Mouse (Mus musculus): ENCODE data around the gene Tmem199. TPM values are rescaled to one million over a fixed set of nuclear protein-coding genes. Genes with fewer than 3 reads are reported as not detected.

Gene Tmem199
- polyA plus RNA-seq, 1 experiment: not detected

DNA sequence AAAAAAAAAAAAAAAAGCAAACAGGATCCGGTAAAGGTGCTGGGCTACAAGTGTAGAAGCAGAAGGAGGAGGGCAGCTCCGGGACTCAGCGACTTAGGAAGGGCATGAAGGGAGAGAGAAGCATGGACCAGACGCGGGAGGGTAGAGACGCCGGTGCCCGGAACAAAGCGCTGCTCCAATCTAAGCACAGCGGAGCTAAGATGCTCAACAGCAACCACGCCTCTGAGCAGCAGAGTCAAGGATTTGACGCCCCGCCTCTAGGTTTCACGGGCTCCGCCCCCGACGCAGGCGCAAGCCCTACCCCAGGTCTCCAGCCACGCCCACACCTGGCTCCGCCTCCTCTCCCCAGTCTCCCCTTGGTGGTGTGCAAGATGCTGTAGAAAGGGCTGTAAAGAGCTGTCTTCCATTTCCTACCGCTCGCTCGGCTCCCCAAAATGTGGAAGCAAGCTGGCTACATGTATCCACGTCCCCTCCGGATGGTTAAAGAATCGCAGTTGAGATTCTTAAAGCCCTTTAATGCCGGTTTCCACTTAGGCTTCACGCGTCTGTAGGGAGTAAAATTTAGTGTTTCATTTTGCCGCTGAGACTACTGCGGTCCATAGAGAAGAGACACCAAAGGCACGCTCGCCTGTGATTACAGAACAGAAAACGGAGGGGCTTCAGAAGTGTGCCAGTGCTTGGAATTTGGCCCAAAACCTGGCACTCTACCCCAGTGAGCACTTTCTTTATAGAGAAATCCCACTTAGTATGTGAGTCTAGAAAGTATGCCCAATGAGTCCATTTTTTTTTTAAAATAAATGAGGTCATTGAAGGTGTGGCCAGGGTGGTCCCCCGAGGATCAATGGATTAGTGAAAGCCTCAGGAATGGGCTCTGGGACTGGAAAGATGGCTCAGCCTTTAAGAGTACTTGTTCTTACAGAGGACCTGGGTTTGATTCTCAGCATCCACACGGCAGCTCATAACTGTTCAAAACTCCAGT, 14.1 kb downstream of the Tmem199 start, which contains the start of gene Sarm1:
Sarm1 (minus strand) TSS at position 211 of the 979 bp plus-strand sequence.
- TF ChIP-seq CTCF (IDR thresholded peaks at IDR 0.05; ENCODE audit: insufficient read depth, low read depth, low read length) (no peak), POLR2A (IDR thresholded peaks at IDR 0.05; ENCODE audit: insufficient read depth, low read depth, low read length) (peak; percentile 84)
- peak within 1 kb of the TSS; percentile 91 for H3K27ac ChIP-seq (ENCODE audit: insufficient read depth, low read depth, low read length)
- WGBS: 2% methylated on average over 36 of the region's 36 CpGs

DNA sequence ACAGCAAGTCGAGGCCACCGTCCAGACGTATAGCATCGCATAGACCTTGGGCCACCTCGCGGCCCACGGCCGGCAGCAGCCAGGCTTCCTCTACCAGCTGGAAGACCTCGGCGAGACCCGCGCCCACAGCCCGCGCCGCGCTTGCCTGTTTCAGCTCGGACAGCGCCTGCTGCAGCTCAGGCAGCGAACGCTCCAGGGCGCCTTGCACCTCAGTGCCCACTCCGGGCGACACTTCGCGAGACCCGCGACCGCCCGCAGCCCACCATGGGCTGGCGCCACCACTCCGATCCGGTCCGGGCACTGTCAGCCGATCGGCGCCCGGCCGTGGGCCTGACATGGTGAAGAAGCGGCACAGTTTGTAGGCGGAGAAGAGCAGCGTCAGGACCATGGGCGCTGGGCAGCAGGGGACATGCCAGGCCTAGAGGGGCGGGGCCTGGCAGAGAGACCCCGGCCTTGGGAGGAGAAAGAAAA, 14.9 kb downstream of the Tmem199 start:
- no peak for TF ChIP-seq CTCF (IDR thresholded peaks at IDR 0.05; ENCODE audit: insufficient read depth, low read depth, low read length)
- TF ChIP-seq POLR2A (IDR thresholded peaks at IDR 0.05; ENCODE audit: insufficient read depth, low read depth, low read length): no peak
- under 1% methylated on average over 44 of the region's 44 CpGs for WGBS
- Histone ChIP-seq H3K27ac (ENCODE audit: insufficient read depth, low read depth, low read length) (peak overlapping the region; percentile 84), H3K4me3 (ENCODE audit: insufficient read depth, low read depth, low read length) (peak overlapping the region; percentile 91), H3K4me1 (ENCODE audit: control insufficient read depth, insufficient read depth, low read length) (peaks cover 5% of the 10 kb centered on the region)

More for the DNA sequence above, 14.1 kb downstream of the Tmem199 start, which contains the start of gene Sarm1:
- H3K4me3 ChIP-seq (ENCODE audit: insufficient read depth, low read depth, low read length): peak within 1 kb of the TSS; percentile 91
- peaks cover 5% of the 10 kb centered on the region for H3K4me1 ChIP-seq (ENCODE audit: control insufficient read depth, insufficient read depth, low read length)

DNA sequence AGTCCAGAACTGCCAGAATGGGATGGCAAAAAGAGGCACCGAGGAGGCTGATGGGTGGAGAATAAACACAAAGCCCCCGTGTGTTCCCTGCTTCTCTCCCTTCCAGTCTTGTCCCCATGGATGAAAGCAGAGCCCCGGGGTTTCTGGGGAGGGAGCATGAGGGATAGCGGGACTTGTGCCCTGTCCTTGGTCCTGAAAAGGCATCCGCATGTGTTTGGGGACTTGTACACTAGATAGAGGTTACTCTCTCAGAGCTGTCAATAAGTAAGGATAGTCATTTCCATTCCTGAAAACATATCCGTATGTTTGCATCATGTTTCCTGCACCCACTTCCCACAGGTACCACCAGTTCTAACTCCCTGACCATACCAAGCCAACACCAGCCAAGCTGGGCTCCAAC, 16.1 kb downstream of the Tmem199 start:
- 15% methylated on average over 6 of the region's 6 CpGs for WGBS
- H3K27ac ChIP-seq (ENCODE audit: insufficient read depth, low read depth, low read length): no peak overlapping the region
- H3K4me1 ChIP-seq (ENCODE audit: control insufficient read depth, insufficient read depth, low read length): peaks cover 8% of the 10 kb centered on the region
- H3K4me3 ChIP-seq (ENCODE audit: insufficient read depth, low read depth, low read length): peak overlapping the region; percentile 10; the same call in 1 of the 2 replicates
- TF ChIP-seq CTCF (IDR thresholded peaks at IDR 0.05; ENCODE audit: insufficient read depth, low read depth, low read length) (no peak), POLR2A (IDR thresholded peaks at IDR 0.05; ENCODE audit: insufficient read depth, low read depth, low read length) (no peak)

DNA sequence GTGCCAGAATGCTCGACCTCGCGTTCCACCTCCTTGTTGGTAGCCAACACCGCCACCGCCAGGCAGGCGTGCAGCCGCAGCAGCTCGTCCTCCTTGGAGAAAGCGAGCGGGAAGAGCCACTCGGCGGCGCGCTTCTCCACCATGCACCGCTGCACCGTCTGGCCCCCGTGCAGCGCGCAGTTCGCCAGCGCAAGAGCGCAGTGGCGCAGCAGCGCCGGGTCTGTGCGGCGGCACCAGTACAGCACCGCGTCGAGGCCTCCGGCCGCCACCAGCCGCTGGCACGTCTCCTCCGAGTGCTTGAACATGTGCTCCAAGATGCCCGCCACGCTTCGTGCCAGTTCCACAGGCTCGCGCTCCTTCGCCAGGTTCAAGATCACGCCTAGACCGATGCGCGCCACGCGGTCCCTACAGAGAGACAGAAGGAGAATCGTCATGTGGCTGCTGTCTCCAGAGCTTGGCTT, 21.2 kb downstream of the Tmem199 start:
- TF ChIP-seq CTCF (IDR thresholded peaks at IDR 0.05; ENCODE audit: insufficient read depth, low read depth, low read length) (no peak), POLR2A (IDR thresholded peaks at IDR 0.05; ENCODE audit: insufficient read depth, low read depth, low read length) (no peak)

DNA sequence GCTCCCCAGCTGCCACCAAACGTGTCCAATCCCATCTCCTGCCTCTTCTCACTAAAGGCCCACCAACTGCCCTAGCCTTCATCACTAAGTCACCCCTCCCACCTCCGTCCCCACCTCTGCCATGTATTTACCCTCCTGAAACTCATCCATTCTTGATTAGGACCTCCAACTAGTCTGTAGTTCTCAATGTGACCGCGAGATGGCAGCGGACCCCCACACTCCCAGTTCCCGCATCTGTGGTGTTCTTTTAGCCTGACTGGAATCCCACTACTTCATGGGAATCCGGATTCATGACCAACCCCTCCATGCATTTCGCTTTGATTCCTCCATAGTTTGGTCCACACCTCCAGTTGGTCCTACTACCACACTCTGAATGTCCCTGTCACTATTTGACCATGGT, 23.8 kb downstream of the Tmem199 start:
- Histone ChIP-seq H3K4me3 (ENCODE audit: insufficient read depth, low read depth, low read length) (no peak overlapping the region), H3K4me1 (ENCODE audit: control insufficient read depth, insufficient read depth, low read length) (peaks cover 8% of the 10 kb centered on the region), H3K27ac (ENCODE audit: insufficient read depth, low read depth, low read length) (no peak overlapping the region)
- WGBS: 5% methylated on average over 8 of the region's 8 CpGs
- TF ChIP-seq CTCF (IDR thresholded peaks at IDR 0.05; ENCODE audit: insufficient read depth, low read depth, low read length) (no peak; the same call in 1 of the 2 replicates), POLR2A (IDR thresholded peaks at IDR 0.05; ENCODE audit: insufficient read depth, low read depth, low read length) (no peak)

More for the DNA sequence above, 21.2 kb downstream of the Tmem199 start:
- peaks cover 12% of the 10 kb centered on the region for H3K4me1 ChIP-seq (ENCODE audit: control insufficient read depth, insufficient read depth, low read length)
- peak overlapping the region; percentile 37 for H3K4me3 ChIP-seq (ENCODE audit: insufficient read depth, low read depth, low read length)
- H3K27ac ChIP-seq (ENCODE audit: insufficient read depth, low read depth, low read length): no peak overlapping the region; the same call in 1 of the 2 replicates
- 1% methylated on average over 48 of the region's 48 CpGs for WGBS

DNA sequence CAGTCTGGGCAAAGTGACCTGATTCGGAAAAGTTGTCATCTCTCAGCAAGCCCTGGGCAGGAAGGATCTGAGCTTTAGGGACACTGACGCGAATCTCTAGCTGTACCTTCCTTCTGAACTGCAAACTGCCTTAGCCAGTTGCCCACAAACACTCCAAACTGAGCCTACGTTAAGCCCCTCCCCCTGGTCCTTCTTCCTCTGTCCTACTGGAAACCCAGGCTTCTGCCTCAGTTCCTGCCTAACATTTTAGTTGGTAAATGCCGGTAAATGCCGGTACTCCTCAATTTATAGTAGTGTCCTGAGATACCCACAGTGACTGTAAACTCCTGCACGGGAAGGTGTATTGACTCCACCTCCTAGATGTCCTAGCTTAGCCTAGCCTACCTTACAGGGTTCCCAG, 28.3 kb downstream of the Tmem199 start:
- TF ChIP-seq CTCF (IDR thresholded peaks at IDR 0.05; ENCODE audit: insufficient read depth, low read depth, low read length): no peak
- no peak for TF ChIP-seq POLR2A (IDR thresholded peaks at IDR 0.05; ENCODE audit: insufficient read depth, low read depth, low read length)
- 69% methylated on average over 7 of the region's 7 CpGs for WGBS
- no peak overlapping the region for H3K27ac ChIP-seq (ENCODE audit: insufficient read depth, low read depth, low read length)
- peaks cover 1% of the 10 kb centered on the region; the same call in 1 of the 2 replicates for H3K4me1 ChIP-seq (ENCODE audit: control insufficient read depth, insufficient read depth, low read length)
- no peak overlapping the region for H3K4me3 ChIP-seq (ENCODE audit: insufficient read depth, low read depth, low read length)

DNA sequence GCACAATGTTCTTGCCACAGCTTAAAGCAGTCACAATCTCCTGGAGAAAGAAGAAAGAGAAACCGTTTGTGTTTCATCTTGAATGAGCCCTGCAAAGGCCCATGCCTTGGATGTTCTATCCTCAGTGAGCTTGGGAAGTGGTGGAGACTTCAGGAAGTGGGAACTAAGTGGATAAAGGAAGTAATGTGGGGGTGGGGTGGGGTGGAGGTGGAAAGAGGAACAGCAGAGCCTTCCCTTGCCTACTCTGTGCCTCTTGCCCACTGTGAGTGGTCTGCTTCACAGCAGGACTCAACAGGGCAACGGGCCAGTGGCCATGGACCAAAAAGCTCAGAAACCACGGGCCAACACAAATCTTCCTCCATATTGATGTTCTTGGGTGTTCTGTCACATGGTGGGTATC, 36.7 kb downstream of the Tmem199 start:
- no peak for TF ChIP-seq POLR2A (IDR thresholded peaks at IDR 0.05; ENCODE audit: insufficient read depth, low read depth, low read length)
- TF ChIP-seq CTCF (IDR thresholded peaks at IDR 0.05; ENCODE audit: insufficient read depth, low read depth, low read length): no peak
- peaks cover 3% of the 10 kb centered on the region; the same call in 1 of the 2 replicates for H3K4me1 ChIP-seq (ENCODE audit: control insufficient read depth, insufficient read depth, low read length)
- 70% methylated on average over 3 of the region's 3 CpGs for WGBS
- no peak overlapping the region for H3K4me3 ChIP-seq (ENCODE audit: insufficient read depth, low read depth, low read length)
- no peak overlapping the region for H3K27ac ChIP-seq (ENCODE audit: insufficient read depth, low read depth, low read length)

DNA sequence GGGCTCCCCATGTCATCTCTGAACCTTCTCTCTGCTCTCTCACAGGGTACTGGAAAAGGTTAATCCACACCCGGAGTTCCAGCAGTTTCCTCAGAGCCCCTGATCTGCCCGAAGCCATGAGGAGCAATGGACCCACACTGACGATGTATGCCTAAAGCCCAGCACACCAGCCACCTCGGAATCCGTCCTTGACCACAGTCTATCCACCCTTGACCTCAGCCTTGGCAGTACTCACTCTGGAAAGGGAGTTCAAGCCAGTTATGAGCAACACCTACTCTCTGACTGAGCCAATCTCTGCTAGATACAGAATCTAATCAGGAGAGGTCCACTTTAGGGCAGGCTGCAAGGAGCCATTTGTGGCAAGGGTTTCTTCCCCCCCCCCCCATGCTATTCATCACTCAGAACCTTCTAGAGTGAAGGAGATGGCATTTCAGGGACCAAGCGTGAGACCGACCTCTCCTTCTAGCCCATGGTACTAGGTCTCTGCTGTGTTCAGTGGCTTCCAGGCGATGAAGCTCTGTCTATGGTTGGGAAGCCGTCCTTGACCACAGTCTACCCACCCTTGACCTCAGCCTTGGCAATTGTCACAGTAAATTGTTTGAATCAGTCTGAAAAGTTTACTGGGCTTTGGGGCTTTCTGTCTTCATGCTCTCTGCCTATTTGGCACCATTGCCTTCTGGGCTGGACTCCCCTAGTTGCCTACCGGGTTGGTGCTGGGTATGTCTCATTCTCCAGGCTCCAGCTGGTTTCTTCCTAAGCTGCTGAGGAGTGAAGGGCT, 40.5 kb downstream of the Tmem199 start:
- H3K4me1 ChIP-seq (ENCODE audit: control insufficient read depth, insufficient read depth, low read length): peaks cover 4% of the 10 kb centered on the region
- no peak overlapping the region for H3K27ac ChIP-seq (ENCODE audit: insufficient read depth, low read depth, low read length)
- no peak overlapping the region for H3K4me3 ChIP-seq (ENCODE audit: insufficient read depth, low read depth, low read length)
- TF ChIP-seq POLR2A (IDR thresholded peaks at IDR 0.05; ENCODE audit: insufficient read depth, low read depth, low read length) (no peak), CTCF (IDR thresholded peaks at IDR 0.05; ENCODE audit: insufficient read depth, low read depth, low read length) (no peak)
- WGBS: 93% methylated on average over 10 of the region's 10 CpGs
